Mouse (Mus musculus) midbrain, postnatal 0 days (tissue): ENCODE measurements around the gene Coro2a. TPM values are rescaled to one million over a fixed set of nuclear protein-coding genes. Genes with fewer than 3 reads are reported as not detected.
"Not testable (repeated sequence)": the region's sequence is repeated elsewhere in the genome, so short reads cannot be mapped to it uniquely, and the experiment has no call there.

ENCODE experiments used
- ATAC-seq: fragments of 200-750 bp; cut with Nextera tagmentation; 2 replicates; pipeline ENCODE4 v1.8.0; 2017; ENCODE audit warnings: moderate number of reproducible peaks, mild to moderate bottlenecking, moderate TSS enrichment, moderate library complexity; ENCODE audit not compliant: low FRiP score
- DNase-seq: peaks from one replicate; pipeline ENCODE4 v3.0.0-alpha.2; 2015; ENCODE audit warnings: low spot score
- H3K27ac ChIP-seq: fragments of 300-500 bp; sonication (generic); 2 replicates; pipeline ENCODE4 v1.5.1; 2014; ENCODE audit warnings: low read depth, mild to moderate bottlenecking, low read length, mixed read lengths
- H3K27me3 ChIP-seq: fragments of 300-500 bp; sonication (generic); 2 replicates; pipeline ENCODE4 v1.6.1; 2014; ENCODE audit warnings: low read length, control low read depth, mixed read lengths; ENCODE audit not compliant: insufficient read depth
- H3K36me3 ChIP-seq: fragments of 300-500 bp; sonication (generic); 2 replicates; pipeline ENCODE4 v1.6.1; 2014; ENCODE audit warnings: low read length, control low read depth, mixed read lengths; ENCODE audit not compliant: insufficient read depth
- H3K4me1 ChIP-seq: fragments of 300-500 bp; sonication (generic); 2 replicates; pipeline ENCODE4 v1.6.1; 2014; ENCODE audit warnings: mild to moderate bottlenecking, control low read depth, antibody characterized with exemption, low read length, mixed read lengths; ENCODE audit not compliant: insufficient read depth
- H3K4me2 ChIP-seq: fragments of 300-500 bp; sonication (generic); 2 replicates; pipeline ENCODE4 v1.6.1; 2014; ENCODE audit warnings: low read depth, mild to moderate bottlenecking, low read length, mixed read lengths; ENCODE audit not compliant: poor library complexity, severe bottlenecking
- H3K4me3 ChIP-seq: fragments of 300-500 bp; sonication (generic); 2 replicates; pipeline ENCODE4 v1.5.1; 2014; ENCODE audit warnings: low read depth, mild to moderate bottlenecking, low read length, moderate library complexity
- H3K9ac ChIP-seq: fragments of 300-500 bp; sonication (generic); replicated peaks from 2 replicates; pipeline ENCODE4 v1.6.1; 2014; ENCODE audit warnings: mild to moderate bottlenecking, low read length, moderate library complexity, mixed read lengths; ENCODE audit not compliant: poor library complexity, severe bottlenecking
- H3K9me3 ChIP-seq: fragments of 300-500 bp; sonication (generic); 2 replicates; pipeline ENCODE4 v1.6.1; 2016; ENCODE audit warnings: low read length, control low read depth
- CTCF ChIP-seq: IDR thresholded peaks from 2 replicates; pipeline ENCODE4 v1.5.1; 2016; ENCODE audit warnings: antibody characterized with exemption, mild to moderate bottlenecking
- WGBS: fragments of 180-500 bp; shearing (Covaris S2); extraction: QIAGEN DNeasy Blood & Tissue Kit; methylation state at CpG from one replicate; pipeline ENCODE4 v1.1.7; 2014; 5-methylcytosine and 5-hydroxymethylcytosine counted together
- polyA plus RNA-seq: library from polyadenylated mRNA; unstranded; fragments of >200 nt; fragmentation: Nextera tagmentation; extraction: Ambion mirVana; gene quantifications from 2 replicates; pipeline ENCODE4 v1.2.1, GENCODE M21; 2015
- total RNA-seq: library from RNA; depleted of rRNA; stranded (reverse); fragments of >200 nt; gene quantifications from 2 replicates; pipeline ENCODE4 v1.2.3, GENCODE M21; 2014

The Coro2a gene
- total and polyA plus RNA-seq, 2 experiments from 2014 or later, result 7.8 to 33.2 TPM

- no peaks in the 10 kb centered on the region for H3K27me3 ChIP-seq
- H3K4me3 ChIP-seq, result no peak overlapping the region
- no peak for ATAC-seq
- no peak overlapping the region for H3K27ac ChIP-seq
- DNase-seq, result no peak
- WGBS, result 70% methylated on average over 1 of the region's 1 CpGs
- no peak overlapping the region for H3K9ac ChIP-seq
- peaks cover 14% of the 10 kb centered on the region; the same call in 1 of the 2 replicates for H3K36me3 ChIP-seq
- TF ChIP-seq CTCF, result no peak
- no peak overlapping the region for H3K4me2 ChIP-seq
- H3K4me1 ChIP-seq, result no peaks in the 10 kb centered on the region
- H3K9me3 ChIP-seq, result peaks cover 6% of the 10 kb centered on the region
These were observed 23.8 kb downstream of the Coro2a start for GRCm38 (mm10) chr4:46578228-46578627.

- H3K27ac ChIP-seq, H3K4me3 ChIP-seq, H3K4me2 ChIP-seq, H3K27me3 ChIP-seq, H3K9me3 ChIP-seq, ATAC-seq, H3K9ac ChIP-seq, H3K4me1 ChIP-seq, DNase-seq: not testable (repeated sequence)
- H3K36me3 ChIP-seq, result peaks cover 15% of the 10 kb centered on the region; the same call in 1 of the 2 replicates
- 86% methylated on average over 6 of the region's 10 CpGs for WGBS
These were observed 26.3 kb downstream of the Coro2a start for GRCm38 (mm10) chr4:46575509-46576284.

GRCm38 (mm10) chr4:46574841-46575240 lies 27.2 kb downstream of the Coro2a start:
- no peak overlapping the region for H3K9ac ChIP-seq
- no peak overlapping the region for H3K27ac ChIP-seq
- H3K27me3 ChIP-seq, result no peaks in the 10 kb centered on the region
- 88% methylated on average over 10 of the region's 12 CpGs for WGBS
- H3K4me3 ChIP-seq, result no peak overlapping the region
- no peak for ATAC-seq
- no peak for TF ChIP-seq CTCF
- no peaks in the 10 kb centered on the region for H3K4me1 ChIP-seq
- DNase-seq, result no peak
- H3K36me3 ChIP-seq, result peaks cover 15% of the 10 kb centered on the region; the same call in 1 of the 2 replicates
- peaks cover 6% of the 10 kb centered on the region for H3K9me3 ChIP-seq
- no peak overlapping the region for H3K4me2 ChIP-seq

GRCm38 (mm10) chr4:46574024-46574753 lies 27.8 kb downstream of the Coro2a start:
- WGBS, result 55% methylated on average over 9 of the region's 9 CpGs
- no peak overlapping the region for H3K9ac ChIP-seq
- H3K27ac ChIP-seq, result no peak overlapping the region
- peaks cover 6% of the 10 kb centered on the region for H3K9me3 ChIP-seq
- ATAC-seq (no peak), DNase-seq (peak; percentile 28)
- no peak overlapping the region for H3K4me3 ChIP-seq
- H3K36me3 ChIP-seq, result peaks cover 15% of the 10 kb centered on the region; the same call in 1 of the 2 replicates
- no peaks in the 10 kb centered on the region for H3K27me3 ChIP-seq
- no peak overlapping the region for H3K4me2 ChIP-seq
- TF ChIP-seq CTCF, result no peak
- no peaks in the 10 kb centered on the region for H3K4me1 ChIP-seq

GRCm38 (mm10) chr4:46572616-46573015 lies 29.4 kb downstream of the Coro2a start:
- Histone ChIP-seq H3K27ac (no peak overlapping the region), H3K4me1 (no peaks in the 10 kb centered on the region), H3K36me3 (peaks cover 15% of the 10 kb centered on the region; the same call in 1 of the 2 replicates), H3K4me3 (no peak overlapping the region), H3K9ac (no peak overlapping the region), H3K4me2 (no peak overlapping the region), H3K27me3 (no peaks in the 10 kb centered on the region), H3K9me3 (no peaks in the 10 kb centered on the region)
- no peak for DNase-seq
- no peak for ATAC-seq
- WGBS, result 86% methylated on average over 4 of the region's 4 CpGs
- TF ChIP-seq CTCF, result no peak

GRCm38 (mm10) chr4:46571744-46572143 lies 30.3 kb downstream of the Coro2a start:
- H3K9ac ChIP-seq, result no peak overlapping the region
- H3K4me2 ChIP-seq, result no peak overlapping the region
- H3K36me3 ChIP-seq, result peaks cover 15% of the 10 kb centered on the region; the same call in 1 of the 2 replicates
- ATAC-seq, result no peak
- H3K27me3 ChIP-seq, result no peaks in the 10 kb centered on the region
- no peaks in the 10 kb centered on the region for H3K4me1 ChIP-seq
- no peaks in the 10 kb centered on the region for H3K9me3 ChIP-seq
- no peak overlapping the region for H3K27ac ChIP-seq
- no peak for TF ChIP-seq CTCF
- no peak overlapping the region for H3K4me3 ChIP-seq
- no peak for DNase-seq
- 89% methylated on average over 9 of the region's 9 CpGs for WGBS
